ENCODE assay signal across 8 mouse cellular contexts in genomic region chr16:72995251-72995954, GRCm38 (mm10).
A peak's percentile ranks its signal among the peaks of the same experiment; 100 is the strongest.
DNase-seq lines count a peak whose midpoint lies in the region; ATAC-seq and TF ChIP-seq lines count a peak whose summit lies in the region.

No protein-coding gene starts in this region.

- H3K4me1 ChIP-seq in forebrain, postnatal 0 days (ENCODE audit: insufficient read depth), result no peaks in the 10 kb centered on the region

- WGBS in forebrain, postnatal 0 days, result 10% methylated on average over 8 of the region's 8 CpGs
- 26% methylated on average over 8 of the region's 8 CpGs for WGBS in large intestine, adult 2 months

- H3K27me3 ChIP-seq in forebrain, postnatal 0 days (ENCODE audit: insufficient read depth, low read length), result no peaks in the 10 kb centered on the region

- no peak overlapping the region for H3K4me2 ChIP-seq in forebrain, postnatal 0 days (ENCODE audit: low read depth)

- no peaks in the 10 kb centered on the region for H3K9me3 ChIP-seq in forebrain, postnatal 0 days (ENCODE audit: low read length)

- no peak overlapping the region for H3K4me3 ChIP-seq in forebrain, postnatal 0 days (ENCODE audit: low read depth, low read length)

- peak; percentile 95 for TF ChIP-seq CTCF in forebrain, postnatal 0 days (IDR thresholded peaks at IDR 0.05; ENCODE audit: low read depth)

- peak; percentile 24 to 25 for DNase-seq in adrenal gland, adult 18-20 months (ENCODE audit: low spot score in 2 of 2)
- DNase-seq in adrenal gland, adult 8-10 months, result no peak
- DNase-seq in 3T3-L1 (ENCODE audit: low read depth, low spot score), result peak; percentile 59
- peak; percentile 51 to 71 for DNase-seq in cerebellum, adult 18-20 months
- peak; percentile 91 for DNase-seq in forebrain, postnatal 0 days
- DNase-seq in large intestine, adult 2 months (ENCODE audit: low read depth, low spot score), result peak; percentile 8
- DNase-seq in lung, postnatal 14 days, result peak; percentile 57
- DNase-seq in right cerebral cortex, postnatal 4 days, result peak; percentile 70

- ATAC-seq in forebrain, postnatal 0 days, result peak; percentile 49; the same call in 1 of the 2 replicates

- no peaks in the 10 kb centered on the region; the same call in 1 of the 2 replicates for H3K36me3 ChIP-seq in forebrain, postnatal 0 days (ENCODE audit: insufficient read depth)

- peak overlapping the region; percentile 52; the same call in 1 of the 2 replicates for H3K27ac ChIP-seq in forebrain, postnatal 0 days (ENCODE audit: low read depth, low read length)

- H3K9ac ChIP-seq in forebrain, postnatal 0 days, result no peak overlapping the region
